In the genomic region with DNA sequence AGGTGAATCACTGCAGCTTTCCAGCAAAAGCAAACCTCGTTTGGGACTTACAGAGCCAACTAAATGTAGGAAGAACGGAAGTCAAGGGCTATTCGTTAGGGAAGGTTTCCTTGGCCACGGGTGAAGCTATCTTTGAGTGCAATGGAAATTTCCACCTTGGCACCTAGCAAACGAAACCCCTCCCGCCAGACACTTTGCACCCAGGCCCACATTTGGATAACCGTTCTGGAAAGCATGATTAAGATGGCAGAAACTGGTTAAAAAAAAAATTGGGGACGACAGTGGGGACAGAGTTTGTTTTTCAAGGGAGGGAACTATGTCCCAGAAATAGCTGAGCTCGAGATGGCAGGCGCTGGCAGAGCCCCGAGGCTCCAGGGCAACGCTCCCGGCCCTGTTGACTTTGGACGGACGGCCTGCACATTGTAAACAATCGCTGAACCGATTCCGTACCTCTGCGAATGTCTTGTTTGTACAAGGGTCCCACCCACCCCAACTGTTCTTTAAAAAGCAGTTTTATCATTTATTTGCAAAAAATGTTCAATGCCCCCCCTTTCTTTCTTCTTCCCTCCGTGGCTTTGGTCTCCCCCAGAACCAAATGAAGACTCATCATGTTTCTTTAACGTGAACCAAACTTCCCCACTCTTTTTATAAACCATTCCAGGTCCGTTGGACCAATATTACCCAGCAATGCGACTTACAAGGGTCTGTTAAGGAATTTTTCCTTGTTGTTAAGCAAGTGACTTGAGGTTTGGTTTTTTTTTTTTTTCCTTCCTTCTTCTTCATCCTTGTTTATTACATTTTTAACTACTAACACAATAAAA, we compare ENCODE assay signal across 1 mouse cellular context.
TF ChIP-seq lines count a peak whose summit lies in the region.

No protein-coding gene starts in this region.

TF ChIP-seq in CH12.LX, 34 proteins besides CTCF, POLR2A, EP300 and RAD21 (continued from another document):
- TF ChIP-seq HCFC1 (IDR thresholded peaks at IDR 0.05; ENCODE audit: low read depth, low read length) (no peak), TCF12 (IDR thresholded peaks at IDR 0.05; ENCODE audit: low read depth, low read length) (no peak), ZKSCAN1 (IDR thresholded peaks at IDR 0.05; ENCODE audit: borderline replicate concordance, low read depth, low read length) (no peak), ZNF384 (IDR thresholded peaks at IDR 0.05; ENCODE audit: low read depth, low read length) (no peak), SIN3A (IDR thresholded peaks at IDR 0.05; ENCODE audit: low read length) (no peak), KAT2A (IDR thresholded peaks at IDR 0.05; ENCODE audit: insufficient replicate concordance, low read length) (no peak), CHD1 (IDR thresholded peaks at IDR 0.05; ENCODE audit: low read depth, low read length) (no peak), USF1 (IDR thresholded peaks at IDR 0.05; ENCODE audit: low read depth, low read length) (no peak), E2F4 (IDR thresholded peaks at IDR 0.05; ENCODE audit: insufficient replicate concordance, low read depth, low read length) (no peak), TBP (conservative IDR thresholded peaks at IDR 0.05; ENCODE audit: low read depth, low read length) (no peak)
